Mouse (Mus musculus) ES-E14 (cell line): Measurements from ENCODE around the gene Selenoo. TPM values are rescaled to one million over a fixed set of nuclear protein-coding genes. Genes with fewer than 3 reads are reported as not detected.

Experiments
- DNase-seq: peaks from one replicate; pipeline ENCODE4 v3.0.0-alpha.2; 2013; ENCODE audit warnings: low read depth, low spot score
- H3K27ac ChIP-seq: 2 replicates; pipeline ENCODE4 v1.5.1; 2012; ENCODE audit warnings: low read depth, mild to moderate bottlenecking, low read length, moderate library complexity, mixed read lengths; ENCODE audit not compliant: poor library complexity, insufficient read depth, severe bottlenecking
- H3K36me3 ChIP-seq: 2 replicates; pipeline ENCODE4 v1.6.1; 2012; ENCODE audit warnings: mild to moderate bottlenecking, low read length, moderate library complexity, mixed read lengths; ENCODE audit not compliant: control insufficient read depth, poor library complexity, insufficient read depth, severe bottlenecking
- H3K4me1 ChIP-seq, 2 experiments: fragments of 150-350 bp in 1 of 2; sonication (generic) in 1 of 2; 2 replicates each; pipeline ENCODE4 v1.6.1; 2012; ENCODE audit warnings: low read length in 2 of 2, mild to moderate bottlenecking in 1 of 2, mixed read lengths in 1 of 2; ENCODE audit not compliant: control insufficient read depth in 2 of 2, insufficient read depth in 2 of 2, poor library complexity in 1 of 2
- H3K4me3 ChIP-seq, 2 experiments: fragments of 150-350 bp in 1 of 2; sonication (generic) in 1 of 2; 2 replicates each; pipeline ENCODE4 v1.5.1; 2012; ENCODE audit warnings: low read length in 2 of 2, low read depth in 1 of 2, mild to moderate bottlenecking in 1 of 2, mixed read lengths in 1 of 2; ENCODE audit not compliant: insufficient read depth in 1 of 2, poor library complexity in 1 of 2, severe bottlenecking in 1 of 2
- H3K9ac ChIP-seq: 2 replicates; pipeline ENCODE4 v1.6.1; 2012; ENCODE audit warnings: low read depth, mild to moderate bottlenecking, low read length, mixed read lengths; ENCODE audit not compliant: poor library complexity, insufficient read depth, severe bottlenecking
- H3K9me3 ChIP-seq: fragments of 150-350 bp; sonication (generic); 2 replicates; pipeline ENCODE4 v1.6.1; 2012; ENCODE audit warnings: low read depth, mild to moderate bottlenecking, low read length; ENCODE audit not compliant: control insufficient read depth, insufficient read depth
- CHD2 ChIP-seq: IDR thresholded peaks from 2 replicates; pipeline ENCODE4 v1.6.1; 2014; ENCODE audit warnings: mild to moderate bottlenecking, low read depth, low read length, inconsistent platforms
- HCFC1 ChIP-seq: IDR thresholded peaks from 2 replicates; pipeline ENCODE4 v1.6.1; 2012; ENCODE audit warnings: low read length, inconsistent platforms, borderline replicate concordance; ENCODE audit not compliant: insufficient read depth
- MAFK ChIP-seq: IDR thresholded peaks from 2 replicates; pipeline ENCODE4 v1.6.1; 2014; ENCODE audit warnings: mild to moderate bottlenecking, low read depth, low read length, inconsistent platforms; ENCODE audit not compliant: insufficient read depth
- ZC3H11A ChIP-seq: IDR thresholded peaks from 2 replicates; pipeline ENCODE4 v1.6.1; 2012; ENCODE audit warnings: low read depth, mild to moderate bottlenecking, inconsistent platforms, low read length, borderline replicate concordance
- ZNF384 ChIP-seq: IDR thresholded peaks from 2 replicates; pipeline ENCODE4 v1.6.1; 2012; ENCODE audit warnings: low read depth, low read length, inconsistent platforms
- in situ Hi-C, 2 experiments: fragments of 600-800 bp; cut with MboI; formaldehyde crosslinking; loops; one replicate each; pipeline ENCODE4 v1.15.1; 2025; ENCODE audit warnings: low sequenced_read_pairs in 2 of 2, inconsistent platforms in 1 of 2; ENCODE audit not compliant: unreplicated experiment in 2 of 2
- total RNA-seq: library from RNA; depleted of rRNA; stranded (reverse); fragments of 300-350 nt; gene quantifications from 2 replicates; pipeline ENCODE4 v1.2.3, GENCODE M21; 2012

Selenoo gene
- total RNA-seq, 1 experiment: 7.5 TPM

GRCm38 (mm10) chr15:89130245-89130644 lies 41.4 kb downstream of the Selenoo start:
- no peak overlapping the region for H3K9ac ChIP-seq
- DNase-seq: no peak
- in situ Hi-C loops: no loop called here
- H3K27ac ChIP-seq: no peak overlapping the region
- H3K9me3 ChIP-seq: no peaks in the 10 kb centered on the region
- H3K4me3 ChIP-seq: no peak overlapping the region
- H3K36me3 ChIP-seq: peaks cover 6% of the 10 kb centered on the region; the same call in 1 of the 2 replicates
- no peak for TF ChIP-seq ZNF384
- no peak for TF ChIP-seq MAFK
- TF ChIP-seq ZC3H11A: no peak
- TF ChIP-seq HCFC1: no peak
- no peak for TF ChIP-seq CHD2
- peaks cover 0 to 6% of the 10 kb centered on the region in 2 experiments; a peak in 1 of 4 replicates for H3K4me1 ChIP-seq

DNA sequence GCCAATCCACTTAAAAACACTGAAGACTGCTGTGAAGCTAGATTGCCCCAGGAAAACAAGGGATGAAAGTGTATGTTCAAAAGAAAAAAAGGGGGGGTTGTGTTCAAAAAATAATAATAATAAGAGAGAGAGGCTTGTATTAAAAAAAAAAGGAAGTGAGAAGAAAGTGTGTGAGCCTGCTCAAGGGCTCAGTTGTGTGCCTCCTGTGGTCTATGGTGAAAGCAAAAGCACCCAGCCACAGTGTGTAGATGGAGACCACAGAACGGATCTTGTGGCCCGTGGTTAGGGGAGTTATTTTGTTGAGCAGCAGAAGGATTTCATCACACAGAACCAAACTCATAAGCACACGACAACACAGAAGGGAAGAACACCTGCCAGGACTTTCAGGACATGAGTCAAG lies 42.4 kb downstream of the Selenoo start:
- H3K36me3 ChIP-seq: peaks cover 6% of the 10 kb centered on the region; the same call in 1 of the 2 replicates
- in situ Hi-C loops: no loop called here
- H3K9me3 ChIP-seq: no peaks in the 10 kb centered on the region
- no peak overlapping the region for H3K9ac ChIP-seq
- no peak overlapping the region for H3K27ac ChIP-seq
- H3K4me1 ChIP-seq: peaks cover 0 to 6% of the 10 kb centered on the region in 2 experiments; a peak in 1 of 4 replicates
- H3K4me3 ChIP-seq: no peak overlapping the region
- DNase-seq: no peak
- TF ChIP-seq ZNF384 (no peak), CHD2 (no peak), HCFC1 (no peak), ZC3H11A (no peak), MAFK (no peak)

GRCm38 (mm10) chr15:89136461-89137155 lies 47.7 kb downstream of the Selenoo start:
- Histone ChIP-seq H3K4me1 (peaks cover 0 to 8% of the 10 kb centered on the region in 2 experiments; a peak in 1 of 4 replicates), H3K36me3 (peaks cover 6% of the 10 kb centered on the region; the same call in 1 of the 2 replicates), H3K4me3 (no peak overlapping the region), H3K27ac (no peak overlapping the region), H3K9me3 (no peaks in the 10 kb centered on the region), H3K9ac (no peak overlapping the region)
- no peak for TF ChIP-seq ZC3H11A
- TF ChIP-seq HCFC1: no peak
- TF ChIP-seq MAFK: no peak
- TF ChIP-seq CHD2: no peak
- TF ChIP-seq ZNF384: no peak
- DNase-seq: no peak
- in situ Hi-C loops: no loop called here

- Histone ChIP-seq H3K36me3 (peaks cover 3% of the 10 kb centered on the region; the same call in 1 of the 2 replicates), H3K4me1 (peaks cover 0 to 11% of the 10 kb centered on the region in 2 experiments; a peak in 1 of 4 replicates), H3K9ac (no peak overlapping the region), H3K27ac (no peak overlapping the region), H3K9me3 (no peaks in the 10 kb centered on the region), H3K4me3 (no peak overlapping the region)
- TF ChIP-seq MAFK (no peak), HCFC1 (no peak), ZC3H11A (no peak), CHD2 (no peak), ZNF384 (no peak)
- DNase-seq: no peak
- in situ Hi-C loops: no loop called here
These were observed 48.6 kb downstream of the Selenoo start for GRCm38 (mm10) chr15:89137378-89138045.
